ENCODE assay signal across 15 mouse cellular contexts in genomic region chr13:31716771-31717170, GRCm38 (mm10).
"Had no signal": no experiment of that assay in that cellular context is flagged by ENCODE, and none has a peak within 500 bp of the region (broad histone marks: within the 10 kb centered on the region; RNA-seq: fewer than 3 reads in every experiment).

No protein-coding gene starts in this region.

- H3K27ac ChIP-seq: liver, embryonic 14.5 days; midbrain, embryonic 10.5 days; stomach, embryonic 15.5 days had no signal

- DNase-seq: kidney, adult 8-10 months; kidney, postnatal 25 days; layer of hippocampus, adult 9-11 months; left cerebral cortex, postnatal 4 days; lung, adult 2 months; lung, postnatal 36 days; right cerebral cortex, postnatal 14 days; thymus, adult 2 months; thymus, postnatal 36 days had no signal

- ATAC-seq: intestine, postnatal 0 days; lung, postnatal 0 days; midbrain, embryonic 16.5 days had no signal

- H3K36me3 ChIP-seq: midbrain, embryonic 10.5 days; stomach, embryonic 15.5 days had no signal

- H3K27me3 ChIP-seq: stomach, embryonic 15.5 days had no signal

- H3K4me2 ChIP-seq: stomach, embryonic 15.5 days had no signal

- H3K4me1 ChIP-seq: midbrain, embryonic 10.5 days; stomach, embryonic 15.5 days had no signal

- H3K9ac ChIP-seq: liver, embryonic 14.5 days; stomach, embryonic 15.5 days had no signal

- H3K9me3 ChIP-seq: midbrain, embryonic 10.5 days; stomach, embryonic 15.5 days had no signal

- H3K4me3 ChIP-seq: midbrain, embryonic 10.5 days; stomach, embryonic 15.5 days had no signal
